Mouse (Mus musculus) gastrocnemius, postnatal 25 days (tissue): ENCODE results near the gene Prr29. TPM values are rescaled to one million over a fixed set of nuclear protein-coding genes. Genes with fewer than 3 reads are reported as not detected.
"Not testable (repeated sequence)": the region's sequence is repeated elsewhere in the genome, so short reads cannot be mapped to it uniquely, and the experiment has no call there.

Experiments used
- DNase-seq: peaks from one replicate; pipeline ENCODE4 v3.0.0; 2022
- total RNA-seq, 2 experiments: library from RNA; stranded (reverse); gene quantifications; 1 replicate in 1 of 2; 2 replicates in 1 of 2; pipeline ENCODE4 v1.2.3; 2021

Gene Prr29
- total RNA-seq, 2 experiments from 2014 or later: 7.0 to 8.0 TPM

DNA sequence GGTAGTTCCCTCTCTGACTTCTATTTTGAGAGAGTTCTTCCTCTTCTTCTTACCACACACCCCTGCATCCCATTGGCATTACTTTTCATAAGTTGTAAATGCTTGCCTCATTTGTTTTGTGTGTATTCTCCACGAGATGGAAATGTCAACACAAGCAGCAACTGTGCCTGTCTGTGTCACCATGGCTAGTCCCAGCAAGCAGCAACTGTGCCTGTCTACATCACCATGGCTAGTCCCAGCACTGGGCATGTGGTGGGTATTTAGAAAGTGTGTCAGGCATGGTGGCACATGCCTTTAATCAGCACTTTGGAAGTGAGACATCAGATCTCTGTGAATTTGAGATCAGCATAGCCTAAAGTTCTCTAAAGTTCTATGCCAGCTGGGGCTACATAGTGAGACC, 11.1 kb upstream of the Prr29 start:
- DNase-seq: no peak

DNA sequence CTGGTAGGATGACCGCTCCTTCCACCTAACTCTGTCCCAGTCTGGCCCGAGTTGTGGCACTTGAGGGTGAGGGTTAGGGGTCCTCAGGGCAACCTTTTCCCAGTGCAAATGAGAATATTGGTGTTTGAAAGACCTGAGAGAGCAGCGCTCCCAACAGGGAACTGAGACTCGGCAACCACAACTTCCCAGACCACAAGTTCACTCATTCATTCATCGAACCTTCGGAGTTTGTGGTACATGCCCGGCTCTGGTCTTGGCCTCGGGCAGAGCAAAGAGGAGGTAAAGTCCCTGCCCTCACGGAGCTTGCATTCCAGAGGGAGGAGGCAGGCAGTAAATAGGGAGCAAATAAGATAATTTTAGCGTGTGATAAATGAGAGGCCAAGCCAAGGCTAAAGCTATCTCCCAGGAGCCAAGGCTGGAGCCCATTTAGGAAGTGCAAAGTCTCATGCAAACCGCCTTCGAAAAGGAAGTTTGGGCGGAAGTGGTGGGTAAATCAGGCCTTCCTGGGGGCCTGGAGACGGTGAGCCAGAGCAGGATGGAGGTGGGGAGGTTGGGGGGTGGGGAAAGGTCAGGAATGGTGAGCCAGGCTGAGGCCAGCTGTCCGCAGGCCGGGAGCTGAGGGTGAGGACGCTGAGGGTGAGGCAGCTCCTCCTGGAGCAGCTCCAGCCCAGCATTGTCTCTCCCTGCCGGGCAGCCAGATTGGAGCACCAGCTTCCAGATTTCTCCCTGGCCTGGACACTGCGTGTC, 9.7 kb upstream of the Prr29 start:
- peak; percentile 57 for DNase-seq

DNA sequence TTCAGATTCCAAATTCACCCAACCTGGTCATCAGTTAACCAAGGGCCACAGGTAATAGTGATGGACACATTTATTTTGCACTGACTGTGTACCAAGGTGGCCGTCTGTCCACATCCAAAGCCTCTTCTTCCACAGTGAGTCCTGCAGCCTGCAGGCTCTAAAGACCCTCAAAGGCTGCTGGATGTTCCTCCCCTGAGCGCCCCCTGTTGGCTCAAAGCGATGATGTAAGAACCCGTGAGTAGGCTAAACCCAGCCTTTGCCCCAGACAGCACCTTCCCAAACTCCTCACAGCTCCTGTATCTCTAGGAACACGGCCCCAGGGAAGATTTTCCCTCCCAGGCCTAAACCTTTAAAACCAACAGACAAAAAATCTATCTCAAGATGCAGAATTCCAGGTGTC, 5.9 kb upstream of the Prr29 start:
- DNase-seq: no peak

GRCm38 (mm10) chr11:106364712-106365111, 560 bp upstream of the Prr29 start:
- peak; percentile 82 for DNase-seq

- DNase-seq: peak; percentile 78
Measured at GRCm38 (mm10) chr11:106366316-106366715, 1.0 kb downstream of the Prr29 start.

GRCm38 (mm10) chr11:106373998-106374397, 8.7 kb downstream of the Prr29 start:
- DNase-seq: no peak

DNA sequence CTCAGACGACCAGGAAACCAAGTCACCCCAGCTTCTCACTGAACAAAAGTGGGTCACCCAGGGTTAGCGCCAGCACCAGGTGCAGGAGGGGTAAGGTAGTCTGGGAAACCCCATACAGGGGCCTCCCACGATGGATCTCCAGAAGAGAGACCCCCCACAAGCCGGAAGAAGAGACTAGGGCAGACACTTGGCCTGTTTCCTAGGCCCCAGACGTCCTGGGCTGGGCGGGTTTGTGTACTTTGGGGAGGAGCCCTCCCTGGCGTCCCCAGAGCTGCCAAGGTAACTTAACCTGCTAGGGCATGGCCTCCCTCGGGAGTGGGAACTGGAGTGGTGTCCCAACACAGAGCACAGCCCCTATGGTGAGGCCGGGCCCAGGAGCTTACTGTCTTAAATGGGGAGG, 9.3 kb downstream of the Prr29 start:
- peak; percentile 25 for DNase-seq

GRCm38 (mm10) chr11:106374979-106375378, 9.7 kb downstream of the Prr29 start:
- no peak for DNase-seq

DNA sequence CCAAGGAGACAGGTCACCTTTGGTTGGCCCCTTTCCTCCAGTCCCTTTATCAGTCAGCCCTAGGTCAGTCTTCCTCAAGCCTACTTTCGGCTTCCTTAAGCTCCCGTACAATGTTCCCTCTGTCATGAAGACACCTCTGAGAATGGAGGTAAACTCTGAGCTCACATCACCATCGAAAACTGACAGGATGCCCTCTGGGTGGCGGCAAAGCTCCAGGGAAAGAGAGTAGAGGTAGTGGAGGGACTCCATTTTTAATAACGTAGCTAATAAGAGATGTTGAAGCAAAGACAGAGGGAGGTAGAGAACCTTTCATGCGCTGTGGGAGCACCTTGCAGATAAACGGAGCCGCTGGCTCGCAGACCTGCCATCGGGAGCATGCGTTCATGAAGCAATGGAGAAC, 15.7 kb downstream of the Prr29 start:
- no peak for DNase-seq

DNA sequence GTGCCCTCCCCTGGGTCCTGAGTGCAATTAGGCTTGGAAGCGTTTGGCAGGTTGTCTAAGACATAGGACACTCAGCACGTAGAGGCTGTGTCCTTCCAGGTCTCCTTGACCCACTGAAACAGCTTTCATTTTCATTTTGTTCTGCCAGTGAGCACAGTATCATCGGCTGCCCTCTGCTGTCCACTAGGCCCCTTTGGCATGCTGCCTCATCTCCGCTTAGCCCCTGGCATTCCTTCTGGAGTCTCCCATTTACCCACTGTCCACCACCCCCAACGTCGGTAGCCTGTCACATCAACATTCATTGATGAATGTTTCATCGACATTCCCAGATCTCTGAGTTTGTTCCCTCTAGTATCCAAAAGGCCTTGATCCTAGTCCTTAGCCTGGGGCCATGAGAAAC, 16.6 kb downstream of the Prr29 start:
- no peak for DNase-seq

DNA sequence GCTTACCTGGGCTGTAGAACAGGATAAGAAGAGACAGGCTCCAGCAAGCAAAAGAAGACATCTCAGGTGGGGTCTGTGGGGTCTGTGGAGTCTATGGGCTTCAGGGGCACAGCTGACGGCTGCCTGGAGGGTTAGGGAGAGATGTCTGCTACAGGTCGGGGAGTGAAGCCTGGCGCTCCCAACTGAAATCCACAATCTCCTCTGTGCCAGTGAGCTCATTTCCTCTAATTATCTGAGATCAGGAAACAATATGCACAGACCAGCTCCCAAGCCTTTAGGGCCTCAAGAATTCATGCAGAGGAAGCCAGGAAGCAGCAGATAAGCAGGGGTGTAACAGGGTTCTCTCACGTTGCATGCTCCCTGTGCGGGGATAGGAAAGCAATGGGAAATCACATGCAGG, 17.2 kb downstream of the Prr29 start:
- no peak for DNase-seq

GRCm38 (mm10) chr11:106383051-106383790, 17.9 kb downstream of the Prr29 start:
- DNase-seq: no peak

- no peak for DNase-seq
Measured at GRCm38 (mm10) chr11:106386409-106386808, 21.1 kb downstream of the Prr29 start.

GRCm38 (mm10) chr11:106387020-106387419, 21.7 kb downstream of the Prr29 start:
- DNase-seq: no peak

DNA sequence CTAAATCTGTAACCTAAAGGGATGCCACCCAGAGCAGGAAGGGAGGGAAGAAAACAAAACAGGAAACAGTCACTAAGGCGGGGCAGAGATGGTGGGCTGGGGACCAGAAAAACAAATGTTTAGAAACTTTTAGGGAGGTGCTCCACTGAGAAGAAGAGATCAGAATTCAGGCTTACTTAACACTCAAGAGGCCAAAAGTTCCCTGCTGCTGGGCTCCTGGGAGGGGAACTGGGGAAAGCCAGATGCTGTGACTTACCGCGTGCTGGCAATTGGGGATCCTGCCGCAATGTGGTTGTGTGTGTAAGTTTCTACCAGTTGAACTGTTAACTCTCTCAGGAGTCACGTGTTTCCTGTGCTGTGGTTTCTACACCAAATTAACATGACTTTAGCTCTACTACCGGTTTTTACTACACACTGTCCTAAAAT, 22.5 kb downstream of the Prr29 start, which contains the start of gene Icam2:
Icam2 (minus strand) TSS at position 285 of the 426 bp plus-strand sequence.
- DNase-seq: no peak

DNA sequence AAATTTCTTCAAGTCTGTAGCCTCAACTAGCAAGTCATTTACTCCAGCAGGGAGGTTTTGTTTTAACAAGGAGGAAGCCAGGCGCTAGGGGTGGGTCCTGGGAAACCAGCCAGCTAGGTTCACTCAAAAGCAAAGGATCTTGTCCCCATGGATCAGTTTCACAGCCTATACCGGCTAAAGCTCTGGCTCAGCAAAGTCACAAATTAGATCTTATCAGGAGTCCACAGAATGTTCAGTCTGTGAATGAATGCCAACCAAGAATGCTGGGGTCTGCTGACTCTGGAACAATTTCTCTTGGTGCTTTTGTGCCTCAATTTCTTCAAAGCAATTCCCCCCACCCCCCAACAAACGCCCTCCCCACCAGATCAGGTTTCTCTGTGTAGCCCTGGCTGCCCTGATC, 24.3 kb downstream of the Prr29 start:
- no peak for DNase-seq

GRCm38 (mm10) chr11:106390757-106391156, 25.5 kb downstream of the Prr29 start:
- DNase-seq: no peak

DNA sequence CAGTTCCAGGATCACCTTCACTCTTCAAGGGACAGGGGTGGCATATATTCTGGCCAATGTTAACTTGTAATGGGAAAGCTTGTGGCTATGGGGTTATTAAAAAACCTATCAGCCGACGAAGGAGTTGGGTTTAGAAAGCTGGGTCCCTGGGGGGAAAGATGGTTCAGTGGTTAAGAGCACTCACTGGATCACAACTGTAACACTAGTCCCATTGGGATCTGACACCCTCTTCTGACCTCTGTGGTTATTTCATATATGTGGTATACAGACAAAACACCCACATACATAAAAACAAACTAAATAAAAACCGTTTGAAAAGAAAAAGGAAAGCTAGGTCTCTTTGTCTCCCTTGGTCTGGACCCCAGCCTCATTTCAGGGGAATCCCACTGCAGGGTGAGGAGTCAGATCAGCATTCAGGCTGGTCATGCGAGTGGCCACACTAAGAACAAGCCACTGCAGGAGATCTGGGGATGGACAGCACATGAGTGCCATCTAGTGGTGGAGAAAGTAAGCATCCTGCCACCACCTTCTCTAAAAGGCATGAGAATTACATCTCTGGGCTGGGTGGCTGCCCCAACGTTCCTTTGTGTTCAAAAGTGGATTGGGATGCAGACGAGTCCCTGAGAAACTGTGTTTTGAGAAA, 26.4 kb downstream of the Prr29 start:
- peak; percentile 53 for DNase-seq

DNA sequence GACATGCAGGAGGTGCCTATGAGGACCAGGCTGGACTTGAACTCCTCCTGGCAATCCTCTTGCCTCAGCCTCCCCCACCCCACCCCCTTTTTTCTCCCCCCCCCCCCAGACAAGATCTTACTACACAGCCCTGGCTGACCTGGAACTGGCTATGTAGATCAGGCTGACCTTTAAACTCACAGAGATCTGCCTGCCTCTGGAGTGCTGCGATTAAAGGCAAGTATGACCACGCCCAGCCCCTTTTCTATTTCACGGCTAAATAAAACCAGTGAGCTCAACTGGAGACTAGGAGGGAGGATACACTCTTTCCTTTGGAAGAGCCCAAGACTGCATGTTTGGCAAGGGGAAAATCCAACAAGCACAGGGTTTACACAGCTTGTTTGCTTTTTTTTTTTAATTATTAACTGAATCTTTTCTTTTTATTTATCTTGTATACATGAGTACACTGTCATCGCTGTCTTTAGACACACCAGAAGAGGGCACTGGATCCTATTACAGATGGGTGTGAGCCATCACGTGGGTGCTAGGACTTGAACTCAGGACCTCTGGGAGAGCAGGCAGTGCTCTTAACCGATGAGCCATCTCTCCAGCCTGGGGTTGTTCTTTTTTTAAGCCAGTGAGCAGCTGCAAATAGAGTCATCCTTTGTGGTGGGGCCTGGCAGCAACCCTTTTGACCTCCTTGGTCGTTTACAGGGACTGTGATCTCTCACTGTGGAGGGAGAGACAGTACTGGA, 27.5 kb downstream of the Prr29 start:
- DNase-seq: no peak

- DNase-seq: no peak
Measured at GRCm38 (mm10) chr11:106393331-106393616, 28.0 kb downstream of the Prr29 start.

GRCm38 (mm10) chr11:106394055-106394454, 28.8 kb downstream of the Prr29 start:
- DNase-seq: not testable (repeated sequence)

DNA sequence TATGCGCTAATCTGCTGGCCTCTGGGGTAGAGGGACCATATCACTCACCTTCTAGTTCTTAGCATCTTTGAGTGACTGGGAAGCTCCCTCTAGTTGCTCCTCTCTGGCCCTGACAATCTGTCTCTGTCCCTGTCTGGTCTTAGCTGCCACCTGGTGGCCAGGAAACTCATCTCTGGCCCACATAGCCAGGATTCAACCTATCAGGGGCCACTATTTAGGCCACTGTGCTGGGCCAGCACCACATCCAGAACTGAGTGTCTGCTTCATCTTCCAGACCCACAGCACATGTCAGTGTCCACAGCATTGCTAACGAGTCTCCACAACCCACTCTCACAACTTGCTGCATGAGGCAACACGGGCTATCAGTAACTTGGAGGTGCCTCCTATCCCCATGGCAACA, 32.4 kb downstream of the Prr29 start:
- DNase-seq: no peak

DNA sequence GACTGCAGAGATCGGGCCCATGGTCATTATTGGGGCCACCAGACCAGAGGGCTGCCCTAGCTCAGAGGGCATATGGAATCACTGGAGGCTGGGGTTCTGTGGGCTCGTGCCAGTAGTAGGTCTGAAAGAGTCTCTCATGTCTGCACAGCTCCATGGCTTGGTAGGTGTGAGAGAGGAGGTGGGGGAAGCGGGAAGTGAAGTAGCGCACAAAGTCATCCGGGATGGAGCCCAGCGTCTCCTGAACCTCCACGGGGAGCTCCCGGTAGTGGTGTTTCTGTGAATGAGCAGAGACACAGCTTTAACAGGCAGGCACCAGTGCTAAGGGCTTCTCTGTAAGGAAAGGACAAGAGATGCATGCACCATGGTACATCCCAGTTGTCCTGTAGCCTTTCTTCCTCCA, 33.2 kb downstream of the Prr29 start:
- no peak for DNase-seq
